Mouse (Mus musculus) midbrain, embryonic 15.5 days (tissue): ENCODE results near the gene Igf1. TPM values are rescaled to one million over a fixed set of nuclear protein-coding genes. Genes with fewer than 3 reads are reported as not detected.

Experiments
- ATAC-seq: fragments of 200-750 bp; cut with Nextera tagmentation; replicated peaks from 2 replicates; pipeline ENCODE4 v1.8.0; 2017; ENCODE audit warnings: moderate TSS enrichment
- H3K27ac ChIP-seq: fragments of 300-500 bp; sonication (generic); 2 replicates; pipeline ENCODE4 v1.5.1; 2015; ENCODE audit warnings: mild to moderate bottlenecking, inconsistent platforms
- H3K27me3 ChIP-seq: fragments of 300-500 bp; sonication (generic); replicated peaks from 2 replicates; pipeline ENCODE4 v1.6.1; 2015; ENCODE audit warnings: inconsistent platforms
- H3K36me3 ChIP-seq: fragments of 300-500 bp; sonication (generic); replicated peaks from 2 replicates; pipeline ENCODE4 v1.6.1; 2015; ENCODE audit warnings: inconsistent platforms
- H3K4me1 ChIP-seq: fragments of 300-500 bp; sonication (generic); 2 replicates; pipeline ENCODE4 v1.6.1; 2015; ENCODE audit warnings: inconsistent platforms
- H3K4me2 ChIP-seq: fragments of 300-500 bp; sonication (generic); 2 replicates; pipeline ENCODE4 v1.6.1; 2015; ENCODE audit warnings: inconsistent platforms, mild to moderate bottlenecking, moderate library complexity
- H3K4me3 ChIP-seq: fragments of 300-500 bp; sonication (generic); 2 replicates; pipeline ENCODE4 v1.5.1; 2015; ENCODE audit warnings: mild to moderate bottlenecking, inconsistent platforms
- H3K9ac ChIP-seq: fragments of 300-500 bp; sonication (generic); 2 replicates; pipeline ENCODE4 v1.6.1; 2015; ENCODE audit warnings: mild to moderate bottlenecking, inconsistent platforms
- H3K9me3 ChIP-seq: fragments of 300-500 bp; sonication (generic); 2 replicates; pipeline ENCODE4 v1.6.1; 2016; ENCODE audit warnings: inconsistent platforms
- WGBS: fragments of 180-500 bp; shearing (Covaris S2); methylation state at CpG from one replicate; pipeline ENCODE4 v1.1.7; 2015; ENCODE audit warnings: mixed read lengths; 5-methylcytosine and 5-hydroxymethylcytosine counted together
- polyA plus RNA-seq: library from polyadenylated mRNA; unstranded; fragments of >200 nt; fragmentation: Nextera tagmentation; extraction: Ambion mirVana; gene quantifications from 2 replicates; pipeline ENCODE4 v1.2.1, GENCODE M21; 2015

The Igf1 gene
- polyA plus RNA-seq, 1 experiment from 2014 or later: 8.6 TPM

DNA sequence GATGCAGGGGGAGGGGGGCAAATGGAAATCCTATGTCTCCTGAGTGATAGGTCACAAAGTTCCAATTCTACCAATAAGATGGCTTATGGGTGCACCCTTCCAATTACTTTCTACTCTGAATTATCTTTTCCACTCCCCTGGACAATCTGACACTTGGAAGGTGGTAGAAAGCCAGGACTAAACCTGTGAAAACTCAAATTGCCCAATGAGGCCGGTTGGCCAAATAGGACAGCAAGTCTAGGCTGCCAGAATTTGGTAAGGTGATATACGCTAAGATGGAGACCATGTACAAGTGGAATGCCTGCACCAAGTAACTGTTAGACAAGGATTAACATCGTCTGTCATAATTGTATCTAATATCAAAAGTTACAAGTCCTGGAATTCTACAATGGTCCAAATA is 55.8 kb downstream of the Igf1 start:
- Histone ChIP-seq H3K36me3 (no peaks in the 10 kb centered on the region), H3K4me1 (no peaks in the 10 kb centered on the region), H3K9me3 (no peaks in the 10 kb centered on the region), H3K27ac (no peak overlapping the region), H3K27me3 (no peaks in the 10 kb centered on the region), H3K4me3 (no peak overlapping the region), H3K4me2 (no peak overlapping the region), H3K9ac (no peak overlapping the region)
- 91% methylated on average over 3 of the region's 3 CpGs for WGBS
- ATAC-seq: no peak

DNA sequence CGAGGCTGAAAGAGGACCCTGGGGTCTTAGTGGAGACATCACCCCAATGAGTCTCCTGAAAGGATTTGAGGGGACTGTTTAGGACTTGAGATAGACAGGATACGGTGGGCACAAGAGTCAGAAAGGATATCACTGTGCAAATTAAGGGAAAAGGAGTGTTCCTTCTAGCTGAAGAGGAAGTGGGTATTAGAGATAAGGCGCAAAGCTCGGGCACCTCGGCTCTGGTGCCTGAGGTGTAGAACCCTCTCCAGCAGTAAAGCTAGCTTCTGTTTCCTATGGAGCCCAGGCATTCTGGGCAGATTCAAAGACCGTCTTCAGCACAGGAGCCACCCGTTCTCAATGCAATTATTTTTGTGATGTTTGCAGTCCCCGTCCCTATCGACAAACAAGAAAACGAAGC is 56.9 kb downstream of the Igf1 start:
- H3K4me1 ChIP-seq: no peaks in the 10 kb centered on the region
- 87% methylated on average over 10 of the region's 10 CpGs for WGBS
- no peak for ATAC-seq
- no peaks in the 10 kb centered on the region for H3K9me3 ChIP-seq
- no peaks in the 10 kb centered on the region for H3K27me3 ChIP-seq
- H3K4me3 ChIP-seq: no peak overlapping the region
- no peak overlapping the region for H3K4me2 ChIP-seq
- no peaks in the 10 kb centered on the region for H3K36me3 ChIP-seq
- H3K9ac ChIP-seq: no peak overlapping the region
- no peak overlapping the region for H3K27ac ChIP-seq

DNA sequence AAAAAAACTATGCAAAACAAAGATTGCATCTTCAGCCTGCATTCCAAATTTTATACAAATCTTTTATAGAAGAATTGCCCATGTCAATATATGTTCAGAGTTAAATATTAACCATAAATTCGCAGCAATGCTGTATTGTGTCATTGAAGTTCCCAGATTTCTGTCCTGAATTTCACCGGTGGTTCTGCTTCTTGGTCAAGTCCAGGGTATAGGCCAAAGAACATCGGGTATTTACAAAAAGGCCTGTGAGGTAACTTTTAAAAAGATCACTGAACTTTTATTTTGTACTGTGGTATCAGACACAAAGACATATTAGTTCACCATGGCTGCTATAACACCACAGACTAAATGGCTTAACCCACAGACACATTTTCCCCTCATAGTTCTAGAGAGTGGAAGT is 57.7 kb downstream of the Igf1 start:
- Histone ChIP-seq H3K9ac (no peak overlapping the region), H3K4me2 (no peak overlapping the region), H3K4me3 (no peak overlapping the region), H3K4me1 (no peaks in the 10 kb centered on the region), H3K36me3 (no peaks in the 10 kb centered on the region), H3K27ac (no peak overlapping the region), H3K9me3 (no peaks in the 10 kb centered on the region), H3K27me3 (no peaks in the 10 kb centered on the region)
- 91% methylated on average over 3 of the region's 3 CpGs for WGBS
- ATAC-seq: no peak

DNA sequence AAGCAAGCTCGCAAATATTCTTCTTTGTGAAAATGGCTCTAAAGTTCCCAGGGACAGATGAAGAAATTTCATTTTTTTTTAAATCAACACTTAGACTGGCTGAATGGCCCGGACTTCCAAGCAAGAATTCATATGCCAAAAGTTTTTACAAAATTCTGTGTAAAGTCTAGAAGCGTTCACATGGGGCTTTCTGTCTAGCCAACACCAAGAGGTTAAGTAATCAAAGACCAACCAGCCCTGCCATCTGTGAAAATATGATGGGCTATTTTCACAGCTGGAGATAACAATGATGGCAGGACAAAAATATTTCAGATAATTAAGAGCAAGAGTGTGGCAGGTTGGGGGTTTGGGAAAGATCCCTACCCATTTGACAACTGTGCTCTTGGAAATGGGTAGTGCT is 64.2 kb downstream of the Igf1 start:
- Histone ChIP-seq H3K27ac (no peak overlapping the region), H3K4me2 (no peak overlapping the region), H3K4me1 (peaks cover 3% of the 10 kb centered on the region; the same call in 1 of the 2 replicates), H3K4me3 (no peak overlapping the region), H3K9me3 (no peaks in the 10 kb centered on the region), H3K9ac (no peak overlapping the region), H3K36me3 (no peaks in the 10 kb centered on the region), H3K27me3 (no peaks in the 10 kb centered on the region)
- ATAC-seq: no peak
- WGBS: 91% methylated on average over 3 of the region's 3 CpGs

DNA sequence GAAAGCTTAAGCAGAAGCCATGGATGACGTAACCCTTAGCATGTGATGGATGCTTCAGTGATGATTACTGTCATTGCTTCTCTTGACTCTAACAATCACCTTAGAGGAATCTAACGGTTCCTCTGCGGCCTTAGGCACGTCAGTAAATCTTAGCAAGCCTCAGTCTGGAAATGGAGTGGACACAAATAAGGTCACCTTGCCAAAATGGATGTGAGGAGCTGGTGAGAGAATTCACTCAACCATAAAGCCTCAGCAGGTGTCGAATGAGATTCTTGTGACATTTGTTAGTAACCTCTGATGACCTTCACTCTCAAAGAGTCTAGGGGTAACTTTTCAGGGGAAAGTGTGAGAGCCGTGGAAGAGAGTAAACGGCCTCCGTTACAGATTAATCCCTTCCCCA is 68.5 kb downstream of the Igf1 start:
- no peak for ATAC-seq
- H3K27ac ChIP-seq: no peak overlapping the region

DNA sequence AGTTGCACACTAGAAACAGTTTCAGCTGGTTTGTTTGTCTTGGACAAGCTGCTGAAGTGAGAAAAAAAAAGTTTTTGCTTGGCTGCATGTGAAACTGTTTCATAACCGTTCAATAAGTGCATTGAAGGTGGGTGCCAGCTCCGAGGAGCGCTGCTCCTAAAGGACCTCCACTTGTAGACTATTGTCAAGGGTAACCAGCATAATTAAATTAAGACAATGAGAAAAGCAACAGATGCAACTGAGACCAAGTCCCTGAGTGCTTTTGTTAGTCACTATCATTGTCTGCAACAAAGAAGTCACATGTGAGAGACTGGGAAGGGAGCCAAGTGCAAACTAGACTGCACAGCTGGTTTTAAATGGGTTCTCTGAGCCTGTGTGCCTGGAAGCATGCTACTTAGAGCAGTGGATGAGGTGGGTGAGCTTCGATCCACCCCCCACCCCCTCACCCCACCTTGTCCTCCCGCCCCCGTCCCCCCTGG is 69.1 kb downstream of the Igf1 start:
- no peaks in the 10 kb centered on the region for H3K27me3 ChIP-seq
- no peak overlapping the region for H3K9ac ChIP-seq
- H3K4me2 ChIP-seq: peak overlapping the region; percentile 13; the same call in 1 of the 2 replicates
- ATAC-seq: peak; percentile 94
- peaks cover 6% of the 10 kb centered on the region; the same call in 1 of the 2 replicates for H3K4me1 ChIP-seq
- no peak overlapping the region for H3K27ac ChIP-seq
- H3K9me3 ChIP-seq: no peaks in the 10 kb centered on the region
- H3K4me3 ChIP-seq: no peak overlapping the region
- 12% methylated on average over 6 of the region's 6 CpGs for WGBS
- H3K36me3 ChIP-seq: no peaks in the 10 kb centered on the region

More for the DNA sequence above, 68.5 kb downstream of the Igf1 start:
- 34% methylated on average over 8 of the region's 8 CpGs for WGBS
- Histone ChIP-seq H3K36me3 (no peaks in the 10 kb centered on the region), H3K4me1 (peaks cover 6% of the 10 kb centered on the region; the same call in 1 of the 2 replicates), H3K9me3 (no peaks in the 10 kb centered on the region), H3K4me3 (no peak overlapping the region), H3K9ac (no peak overlapping the region), H3K4me2 (no peak overlapping the region), H3K27me3 (no peaks in the 10 kb centered on the region)

DNA sequence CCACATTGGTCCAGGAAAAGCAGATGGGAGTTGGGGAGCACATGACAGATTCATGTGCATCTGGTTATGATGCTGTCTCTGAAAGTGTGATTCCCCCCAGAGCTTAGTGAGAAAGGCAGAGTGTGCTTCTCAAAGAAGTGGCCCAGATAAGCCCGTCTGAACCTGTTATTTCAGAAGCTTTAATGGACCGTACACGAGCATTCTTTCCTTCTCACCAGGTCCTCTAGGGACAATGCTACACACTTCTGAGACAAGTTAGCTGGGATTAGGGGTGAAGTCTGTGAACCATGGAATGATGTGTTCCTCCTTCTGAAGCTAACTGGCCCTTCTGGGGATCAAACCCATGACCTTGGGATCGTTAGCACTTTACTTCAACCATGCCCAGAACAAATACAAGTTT is 90.1 kb downstream of the Igf1 start:
- Histone ChIP-seq H3K9ac (no peak overlapping the region), H3K9me3 (no peaks in the 10 kb centered on the region), H3K4me1 (no peaks in the 10 kb centered on the region), H3K4me2 (no peak overlapping the region), H3K27ac (no peak overlapping the region), H3K27me3 (no peaks in the 10 kb centered on the region), H3K4me3 (no peak overlapping the region), H3K36me3 (no peaks in the 10 kb centered on the region)
- no peak for ATAC-seq
- 65% methylated on average over 4 of the region's 4 CpGs for WGBS

DNA sequence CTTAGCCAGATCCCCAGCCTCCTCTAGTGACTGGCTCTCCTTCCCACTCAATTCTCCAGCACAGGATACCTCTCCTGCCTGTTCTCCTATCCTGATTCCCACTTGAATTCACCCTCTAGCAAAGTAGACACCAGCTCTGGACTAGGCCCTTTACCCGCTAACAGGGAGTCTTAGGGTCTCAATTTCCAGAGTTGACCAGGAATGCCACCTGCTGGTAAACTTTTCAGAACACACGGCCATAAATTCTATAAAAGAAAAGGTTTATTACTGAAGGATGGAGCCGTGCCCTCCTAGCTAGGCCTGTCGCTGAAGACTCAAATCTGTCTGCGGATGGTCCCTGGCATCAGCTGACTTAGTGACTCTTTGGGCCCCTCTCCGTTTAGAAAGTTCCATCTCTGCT is 113.5 kb downstream of the Igf1 start:
- H3K27ac ChIP-seq: no peak overlapping the region
- ATAC-seq: no peak
- WGBS: 73% methylated on average over 6 of the region's 6 CpGs
- no peaks in the 10 kb centered on the region for H3K4me1 ChIP-seq
- H3K27me3 ChIP-seq: no peaks in the 10 kb centered on the region
- no peak overlapping the region for H3K4me2 ChIP-seq
- H3K4me3 ChIP-seq: no peak overlapping the region
- H3K9ac ChIP-seq: no peak overlapping the region
- no peaks in the 10 kb centered on the region for H3K9me3 ChIP-seq
- H3K36me3 ChIP-seq: no peaks in the 10 kb centered on the region

DNA sequence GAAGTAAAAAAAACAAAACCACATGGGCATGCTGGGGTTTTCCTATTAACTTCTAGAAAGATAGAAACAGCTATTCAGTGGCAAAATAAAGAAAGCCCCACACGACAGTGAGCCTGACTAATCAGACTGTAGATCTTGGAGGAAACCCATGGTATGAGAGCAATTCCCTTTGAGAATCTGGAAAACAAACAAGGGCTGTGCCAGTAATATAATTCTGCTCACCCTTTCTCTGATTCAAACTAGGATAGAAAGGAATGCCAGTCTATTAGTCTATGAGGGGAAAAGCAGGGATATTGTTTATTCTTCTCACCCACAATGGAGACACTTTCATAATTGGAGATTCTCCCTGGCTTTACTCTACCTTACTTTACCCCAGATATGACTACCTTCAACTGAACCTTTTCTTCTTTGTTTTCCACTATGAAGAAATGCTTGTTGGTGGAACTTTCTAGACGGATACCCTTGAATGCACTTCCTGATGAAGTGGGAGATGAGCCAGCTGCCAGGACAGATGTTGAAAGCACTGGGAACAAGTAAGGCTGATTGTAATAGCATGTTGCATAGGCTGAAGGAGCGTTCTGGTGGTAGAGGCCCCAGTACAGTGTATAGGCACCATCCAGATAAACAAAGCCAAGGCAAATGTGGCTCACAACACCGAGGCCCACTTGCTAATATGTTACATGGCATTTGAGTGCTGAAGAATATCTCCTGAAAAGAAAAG is 116.0 kb downstream of the Igf1 start:
- Histone ChIP-seq H3K4me2 (no peak overlapping the region), H3K4me1 (no peaks in the 10 kb centered on the region), H3K9me3 (no peaks in the 10 kb centered on the region; the same call in 1 of the 2 replicates), H3K9ac (no peak overlapping the region), H3K27ac (no peak overlapping the region), H3K27me3 (no peaks in the 10 kb centered on the region), H3K36me3 (no peaks in the 10 kb centered on the region), H3K4me3 (no peak overlapping the region)
- no peak for ATAC-seq
- WGBS: 79% methylated on average over 4 of the region's 4 CpGs

DNA sequence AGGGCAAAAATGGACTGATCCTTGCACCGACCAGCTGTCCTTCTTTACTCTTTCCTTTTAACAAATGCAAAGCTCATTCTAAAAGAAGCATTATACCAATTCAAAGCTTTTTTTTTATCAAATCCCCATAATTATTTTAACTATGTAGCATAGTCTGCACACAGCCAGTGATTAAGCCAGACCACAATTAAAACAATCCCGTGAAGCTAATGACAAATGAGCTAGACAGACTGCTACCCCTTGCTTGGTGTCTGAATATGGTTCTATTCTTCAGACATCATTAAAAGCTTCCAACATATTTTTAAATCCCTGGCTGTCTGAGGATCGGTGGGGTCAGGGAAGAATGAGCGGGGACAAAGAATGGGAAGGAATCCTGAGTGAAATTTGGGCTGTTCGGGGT is 127.3 kb downstream of the Igf1 start:
- H3K27me3 ChIP-seq: no peaks in the 10 kb centered on the region
- no peaks in the 10 kb centered on the region for H3K4me1 ChIP-seq
- no peak overlapping the region for H3K4me3 ChIP-seq
- H3K27ac ChIP-seq: no peak overlapping the region
- no peaks in the 10 kb centered on the region for H3K36me3 ChIP-seq
- 48% methylated on average over 5 of the region's 5 CpGs for WGBS
- no peak overlapping the region for H3K4me2 ChIP-seq
- H3K9me3 ChIP-seq: no peaks in the 10 kb centered on the region
- ATAC-seq: no peak
- no peak overlapping the region for H3K9ac ChIP-seq

DNA sequence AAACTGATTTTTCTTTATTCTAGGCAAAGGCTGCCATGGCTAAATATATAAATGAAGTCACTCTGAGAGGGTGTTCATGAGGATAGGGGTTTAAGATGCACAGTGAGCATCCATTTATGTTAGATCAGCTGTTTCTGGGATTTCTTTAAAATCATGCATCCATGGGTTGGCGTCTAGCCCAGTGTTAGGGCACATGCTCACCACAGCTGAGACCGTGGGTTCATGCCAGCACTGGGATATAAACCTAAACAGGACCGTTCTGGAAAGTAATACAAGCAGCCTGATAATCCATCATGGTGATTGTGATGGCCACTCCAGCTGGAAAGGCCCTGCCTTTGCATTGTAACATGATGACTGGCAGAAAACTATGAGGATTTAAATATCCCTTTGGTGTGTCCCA is 128.1 kb downstream of the Igf1 start:
- Histone ChIP-seq H3K9ac (no peak overlapping the region), H3K36me3 (no peaks in the 10 kb centered on the region), H3K27me3 (no peaks in the 10 kb centered on the region), H3K4me2 (no peak overlapping the region), H3K9me3 (no peaks in the 10 kb centered on the region), H3K4me1 (no peaks in the 10 kb centered on the region), H3K27ac (no peak overlapping the region), H3K4me3 (no peak overlapping the region)
- ATAC-seq: no peak
- WGBS: 74% methylated on average over 3 of the region's 3 CpGs
